Mouse (Mus musculus) spleen, adult 2 months (tissue): Measurements from ENCODE around the gene Hspb6. TPM values are rescaled to one million over a fixed set of nuclear protein-coding genes. Genes with fewer than 3 reads are reported as not detected.

Experiments
- DNase-seq, 2 experiments: peaks; one replicate each; pipeline versions ENCODE4 v3.0.0 to v3.0.0-alpha.2; 2012 to 2021; ENCODE audit warnings: low spot score in 2 of 2, low read depth in 1 of 2
- H3K27ac ChIP-seq: fragments of 200-500 bp; 2 replicates; pipeline ENCODE4 v1.5.1; 2012; ENCODE audit warnings: low read length, inconsistent platforms; ENCODE audit not compliant: insufficient read depth
- H3K27me3 ChIP-seq: fragments of 200-500 bp; 2 replicates; pipeline ENCODE4 v1.6.1; 2012; ENCODE audit warnings: mild to moderate bottlenecking, moderate library complexity, low read length, inconsistent platforms; ENCODE audit not compliant: control insufficient read depth, insufficient read depth
- H3K36me3 ChIP-seq: fragments of 200-500 bp; 2 replicates; pipeline ENCODE4 v1.6.1; 2012; ENCODE audit warnings: mild to moderate bottlenecking, low read length, inconsistent platforms; ENCODE audit not compliant: control insufficient read depth, insufficient read depth
- H3K4me1 ChIP-seq: fragments of 200-500 bp; 2 replicates; pipeline ENCODE4 v1.6.1; 2011; ENCODE audit warnings: inconsistent platforms; ENCODE audit not compliant: control insufficient read depth, insufficient read depth, insufficient read length
- H3K4me3 ChIP-seq: fragments of 200-500 bp; 2 replicates; pipeline ENCODE4 v1.5.1; 2011; ENCODE audit warnings: mild to moderate bottlenecking, inconsistent platforms; ENCODE audit not compliant: insufficient read depth, insufficient read length; ENCODE audit errors: extremely low read depth
- CTCF ChIP-seq: fragments of 200-500 bp; IDR thresholded peaks from 2 replicates; pipeline ENCODE4 v1.5.1; 2011; ENCODE audit warnings: mild to moderate bottlenecking, inconsistent platforms; ENCODE audit not compliant: insufficient read depth, insufficient read length, insufficient replicate concordance; ENCODE audit errors: extremely low read depth
- POLR2A ChIP-seq: fragments of 200-500 bp; IDR thresholded peaks from 2 replicates; pipeline ENCODE4 v1.6.1; 2011; ENCODE audit warnings: low read depth, low read length, inconsistent platforms
- WGBS: fragments of 180-500 bp; shearing (Covaris S2); methylation state at CpG from one replicate; pipeline ENCODE4 v1.1.7; 2018; 5-methylcytosine and 5-hydroxymethylcytosine counted together
- polyA plus RNA-seq: library from polyadenylated mRNA; depleted of rRNA; stranded (reverse); fragments of >200 nt; gene quantifications from 2 replicates; pipeline ENCODE4 v1.2.3, GENCODE M21; 2012

Gene Hspb6
- polyA plus RNA-seq, 1 experiment: 10.7 TPM

- WGBS: 79% methylated on average over 5 of the region's 5 CpGs
These were observed 20.4 kb downstream of the Hspb6 start for GRCm38 (mm10) chr7:30572389-30572788.

GRCm38 (mm10) chr7:30572969-30573368, 21.0 kb downstream of the Hspb6 start:
- DNase-seq: no peak
- Histone ChIP-seq H3K27ac (no peak overlapping the region), H3K4me1 (no peaks in the 10 kb centered on the region), H3K4me3 (no peak overlapping the region), H3K27me3 (no peaks in the 10 kb centered on the region), H3K36me3 (peaks cover 63% of the 10 kb centered on the region)
- TF ChIP-seq CTCF (no peak), POLR2A (no peak)
- WGBS: 80% methylated on average over 2 of the region's 2 CpGs

More at GRCm38 (mm10) chr7:30572389-30572788, 20.4 kb downstream of the Hspb6 start:
- Histone ChIP-seq H3K27ac (no peak overlapping the region), H3K36me3 (peaks cover 60% of the 10 kb centered on the region), H3K27me3 (no peaks in the 10 kb centered on the region), H3K4me3 (no peak overlapping the region), H3K4me1 (no peaks in the 10 kb centered on the region)
- no peak for TF ChIP-seq CTCF
- TF ChIP-seq POLR2A: no peak
- DNase-seq: no peak

- no peak overlapping the region for H3K27ac ChIP-seq
- no peak for DNase-seq
- WGBS: 89% methylated on average over 8 of the region's 8 CpGs
- no peaks in the 10 kb centered on the region for H3K4me1 ChIP-seq
- H3K4me3 ChIP-seq: no peak overlapping the region
- peaks cover 66% of the 10 kb centered on the region for H3K36me3 ChIP-seq
- H3K27me3 ChIP-seq: no peaks in the 10 kb centered on the region
- no peak for TF ChIP-seq POLR2A
- no peak for TF ChIP-seq CTCF
These were observed 28.0 kb downstream of the Hspb6 start for GRCm38 (mm10) chr7:30579950-30580349.

- 98% methylated on average over 16 of the region's 16 CpGs for WGBS
- no peaks in the 10 kb centered on the region for H3K4me1 ChIP-seq
These were observed 29.6 kb downstream of the Hspb6 start for GRCm38 (mm10) chr7:30581547-30581946.

GRCm38 (mm10) chr7:30584339-30584738, 32.4 kb downstream of the Hspb6 start:
- H3K36me3 ChIP-seq: peaks cover 39% of the 10 kb centered on the region
- H3K4me1 ChIP-seq: peaks cover 2% of the 10 kb centered on the region; the same call in 1 of the 2 replicates
- TF ChIP-seq POLR2A: no peak
- no peak for TF ChIP-seq CTCF
- DNase-seq: no peak
- no peak overlapping the region for H3K4me3 ChIP-seq
- H3K27me3 ChIP-seq: no peaks in the 10 kb centered on the region
- no peak overlapping the region for H3K27ac ChIP-seq
- 93% methylated on average over 10 of the region's 10 CpGs for WGBS

More at GRCm38 (mm10) chr7:30581547-30581946, 29.6 kb downstream of the Hspb6 start:
- DNase-seq: no peak
- Histone ChIP-seq H3K36me3 (peaks cover 60% of the 10 kb centered on the region), H3K27ac (no peak overlapping the region), H3K27me3 (no peaks in the 10 kb centered on the region), H3K4me3 (no peak overlapping the region)
- TF ChIP-seq POLR2A (no peak), CTCF (no peak)

GRCm38 (mm10) chr7:30585170-30585569, 33.2 kb downstream of the Hspb6 start:
- peaks cover 33% of the 10 kb centered on the region for H3K36me3 ChIP-seq
- WGBS: 95% methylated on average over 7 of the region's 7 CpGs
- no peak for DNase-seq
- H3K4me3 ChIP-seq: no peak overlapping the region
- H3K4me1 ChIP-seq: peaks cover 6% of the 10 kb centered on the region
- TF ChIP-seq CTCF: no peak
- TF ChIP-seq POLR2A: no peak
- no peaks in the 10 kb centered on the region for H3K27me3 ChIP-seq
- no peak overlapping the region for H3K27ac ChIP-seq

GRCm38 (mm10) chr7:30586455-30587020, 34.6 kb downstream of the Hspb6 start:
- Histone ChIP-seq H3K4me3 (no peak overlapping the region), H3K27ac (no peak overlapping the region), H3K27me3 (no peaks in the 10 kb centered on the region), H3K4me1 (peaks cover 6% of the 10 kb centered on the region), H3K36me3 (peaks cover 27% of the 10 kb centered on the region)
- 95% methylated on average over 28 of the region's 28 CpGs for WGBS
- no peak for DNase-seq
- TF ChIP-seq POLR2A: no peak
- TF ChIP-seq CTCF: no peak
